Mouse (Mus musculus) kidney, embryonic 14.5 days (tissue): ENCODE data around the gene Ttc1. TPM values are rescaled to one million over a fixed set of nuclear protein-coding genes. Genes with fewer than 3 reads are reported as not detected.

Source experiments
- ATAC-seq: fragments of 200-750 bp; cut with Nextera tagmentation; 2 replicates; pipeline ENCODE4 v1.8.0; 2017; ENCODE audit warnings: moderate number of reproducible peaks, mild to moderate bottlenecking, moderate TSS enrichment, moderate library complexity; ENCODE audit not compliant: low FRiP score, low TSS enrichment
- H3K27ac ChIP-seq: fragments of 300-500 bp; sonication (generic); 2 replicates; pipeline ENCODE4 v1.5.1; 2014; ENCODE audit warnings: low read depth, mild to moderate bottlenecking, low read length, moderate library complexity, mixed read lengths
- H3K27me3 ChIP-seq: fragments of 300-500 bp; sonication (generic); 2 replicates; pipeline ENCODE4 v1.6.1; 2014; ENCODE audit warnings: mild to moderate bottlenecking, low read length; ENCODE audit not compliant: control insufficient read depth, insufficient read depth
- H3K36me3 ChIP-seq: fragments of 300-500 bp; sonication (generic); 2 replicates; pipeline ENCODE4 v1.6.1; 2014; ENCODE audit warnings: low read length, mixed read lengths; ENCODE audit not compliant: control insufficient read depth, insufficient read depth
- H3K4me1 ChIP-seq: fragments of 300-500 bp; sonication (generic); 2 replicates; pipeline ENCODE4 v1.6.1; 2014; ENCODE audit warnings: low read length, mixed read lengths; ENCODE audit not compliant: control insufficient read depth, insufficient read depth
- H3K4me2 ChIP-seq: fragments of 300-500 bp; sonication (generic); replicated peaks from 2 replicates; pipeline ENCODE4 v1.6.1; 2014; ENCODE audit warnings: low read depth, mild to moderate bottlenecking, low read length
- H3K4me3 ChIP-seq: fragments of 300-500 bp; sonication (generic); 2 replicates; pipeline ENCODE4 v1.5.1; 2014; ENCODE audit warnings: mild to moderate bottlenecking, low read length
- H3K9ac ChIP-seq: fragments of 300-500 bp; sonication (generic); 2 replicates; pipeline ENCODE4 v1.6.1; 2014; ENCODE audit warnings: low read depth, mild to moderate bottlenecking, low read length, moderate library complexity
- H3K9me3 ChIP-seq: fragments of 300-500 bp; sonication (generic); 2 replicates; pipeline ENCODE4 v1.6.1; 2016; ENCODE audit warnings: low read length; ENCODE audit not compliant: control insufficient read depth
- WGBS: fragments of 180-500 bp; shearing (Covaris S2); extraction: QIAGEN DNeasy Blood & Tissue Kit; methylation state at CpG from one replicate; pipeline ENCODE4 v1.1.7; 2014; 5-methylcytosine and 5-hydroxymethylcytosine counted together
- polyA plus RNA-seq: library from polyadenylated mRNA; unstranded; fragments of >200 nt; fragmentation: Nextera tagmentation; extraction: Ambion mirVana; gene quantifications from 2 replicates; pipeline ENCODE4 v1.2.1, GENCODE M21; 2014

Gene Ttc1
- polyA plus RNA-seq, 1 experiment from 2014 or later = 82.2 TPM

- no peak for ATAC-seq
- H3K9me3 ChIP-seq = no peaks in the 10 kb centered on the region
- 100% methylated on average over 1 of the region's 1 CpGs for WGBS
- H3K4me2 ChIP-seq = no peak overlapping the region
- no peaks in the 10 kb centered on the region for H3K27me3 ChIP-seq
- H3K27ac ChIP-seq = no peak overlapping the region
- H3K36me3 ChIP-seq = peaks cover 59% of the 10 kb centered on the region
- H3K9ac ChIP-seq = no peak overlapping the region
- H3K4me1 ChIP-seq = peaks cover 4% of the 10 kb centered on the region; the same call in 1 of the 2 replicates
- no peak overlapping the region for H3K4me3 ChIP-seq
Observed at GRCm38 (mm10) chr11:43688850-43689249, 59.0 kb downstream of the Ttc1 start.

- ATAC-seq = peak; percentile 41
- Histone ChIP-seq H3K9me3 (no peaks in the 10 kb centered on the region), H3K27ac (peak overlapping the region; percentile 88), H3K27me3 (no peaks in the 10 kb centered on the region), H3K4me1 (peaks cover 10% of the 10 kb centered on the region), H3K9ac (peak overlapping the region; percentile 92), H3K36me3 (peaks cover 14% of the 10 kb centered on the region), H3K4me2 (peak overlapping the region; percentile 78), H3K4me3 (peak overlapping the region; percentile 91)
- WGBS = 1% methylated on average over 64 of the region's 72 CpGs
Observed at GRCm38 (mm10) chr11:43682415-43683217, 65.2 kb downstream of the Ttc1 start.

- Histone ChIP-seq H3K4me3 (peak within 1 kb of the TSS; percentile 91), H3K4me1 (peaks cover 10% of the 10 kb centered on the region), H3K27ac (peak within 1 kb of the TSS; percentile 88), H3K4me2 (peak within 1 kb of the TSS; percentile 78), H3K27me3 (no peaks in the 10 kb centered on the region), H3K36me3 (peaks cover 12% of the 10 kb centered on the region), H3K9me3 (no peaks in the 10 kb centered on the region), H3K9ac (peak within 1 kb of the TSS; percentile 92)
- WGBS = under 1% methylated on average over 45 of the region's 87 CpGs
- peak; percentile 100 for ATAC-seq
Observed at GRCm38 (mm10) chr11:43681472-43682414, 66.1 kb downstream of the Ttc1 start, which contains the start of gene Pwwp2a. Gene Pwwp2a (plus strand): TSS chr11:43681998.

Other genes with a start within 250 kb of the Ttc1 start
- 25.8 and 31.1 TPM in 2 replicates for gene Ccnjl, start 219.2 kb downstream of the Ttc1 start, polyA plus RNA-seq
- 9.0 and 9.9 TPM in 2 replicates for gene 4933415A04Rik, start 161.0 kb downstream of the Ttc1 start, polyA plus RNA-seq
- gene Fabp6, start 146.5 kb downstream of the Ttc1 start, polyA plus RNA-seq = not detected in 2 replicates
- 44.9 and 50.1 TPM in 2 replicates for gene Pwwp2a, start 66.0 kb downstream of the Ttc1 start, polyA plus RNA-seq
- gene Adra1b, start 153.2 kb upstream of the Ttc1 start, polyA plus RNA-seq = 0.39 and 0.73 TPM in 2 replicates